Mouse (Mus musculus) testis, adult 2 months (tissue): ENCODE data around the gene Ccdc47.

ENCODE experiments used
- CTCF ChIP-seq: fragments of 200-500 bp; IDR thresholded peaks from 2 replicates; pipeline ENCODE4 v1.5.1; 2012; ENCODE audit warnings: low read depth, mild to moderate bottlenecking, inconsistent platforms, low read length, moderate library complexity; ENCODE audit not compliant: control insufficient read depth, insufficient read depth, insufficient replicate concordance
- POLR2A ChIP-seq: fragments of 200-500 bp; IDR thresholded peaks from 2 replicates; pipeline ENCODE4 v1.6.1; 2012; ENCODE audit warnings: low read depth, mild to moderate bottlenecking, inconsistent platforms, low read length, moderate library complexity; ENCODE audit not compliant: control insufficient read depth

- TF ChIP-seq POLR2A (no peak), CTCF (no peak)
These were observed 59.0 kb downstream of the Ccdc47 start for GRCm38 (mm10) chr11:106157154-106157553.
